Mouse (Mus musculus): ENCODE data around the gene Dld. TPM values are rescaled to one million over a fixed set of nuclear protein-coding genes. Genes with fewer than 3 reads are reported as not detected.

Gene Dld
- total RNA-seq, 2 experiments from 2014 or later, result 73.7 to 86.3 TPM

GRCm38 (mm10) chr12:31296097-31296496, 55.2 kb downstream of the Dld start:
- no peak for ATAC-seq (ENCODE audit: poor library complexity, severe bottlenecking)

GRCm38 (mm10) chr12:31295505-31295904, 55.7 kb downstream of the Dld start:
- no peak for ATAC-seq (ENCODE audit: poor library complexity, severe bottlenecking)

- ATAC-seq (ENCODE audit: poor library complexity, severe bottlenecking), result no peak
Measured at GRCm38 (mm10) chr12:31294996-31295395, 56.3 kb downstream of the Dld start.

GRCm38 (mm10) chr12:31294526-31294925, 56.7 kb downstream of the Dld start:
- ATAC-seq (ENCODE audit: poor library complexity, severe bottlenecking), result no peak

- ATAC-seq (ENCODE audit: poor library complexity, severe bottlenecking), result no peak
Measured at GRCm38 (mm10) chr12:31293361-31294142, 57.7 kb downstream of the Dld start.

GRCm38 (mm10) chr12:31290951-31291350, 60.3 kb downstream of the Dld start:
- no peak for ATAC-seq (ENCODE audit: poor library complexity, severe bottlenecking)

- no peak for ATAC-seq (ENCODE audit: poor library complexity, severe bottlenecking)
Measured at GRCm38 (mm10) chr12:31289046-31289445, 62.2 kb downstream of the Dld start.

- no peak for ATAC-seq (ENCODE audit: poor library complexity, severe bottlenecking)
Measured at GRCm38 (mm10) chr12:31283617-31284136, 67.6 kb downstream of the Dld start.

GRCm38 (mm10) chr12:31283131-31283530, 68.1 kb downstream of the Dld start:
- ATAC-seq (ENCODE audit: poor library complexity, severe bottlenecking), result no peak

- no peak for ATAC-seq (ENCODE audit: poor library complexity, severe bottlenecking)
Measured at GRCm38 (mm10) chr12:31282241-31282640, 69.0 kb downstream of the Dld start.

Other genes with a start within 250 kb of the Dld start
- gene Gm6993, start 110.7 kb downstream of the Dld start, total RNA-seq (2015), result not detected in 2 replicates
- gene Gm6993, start 110.7 kb downstream of the Dld start, total RNA-seq (2017), result not detected in 2 replicates
- 0.20 and 1.0 TPM in 2 replicates for gene Lamb1, start 86.2 kb downstream of the Dld start, total RNA-seq (2015)
- gene Lamb1, start 86.2 kb downstream of the Dld start, total RNA-seq (2017), result 2.5 and 9.6 TPM in 2 replicates
- 0.27 and 0.43 TPM in 2 replicates for gene Slc26a3, start 39.4 kb upstream of the Dld start, total RNA-seq (2015)
- 0.28 and 2.3 TPM in 2 replicates for gene Slc26a3, start 39.4 kb upstream of the Dld start, total RNA-seq (2017)
- 33.2 and 48.0 TPM in 2 replicates for gene Cbll1, start 148.2 kb upstream of the Dld start, total RNA-seq (2015)
- 4.9 and 6.3 TPM in 2 replicates for gene Cbll1, start 148.2 kb upstream of the Dld start, total RNA-seq (2017)
- not detected in 2 replicates for gene Slc26a4, start 208.5 kb upstream of the Dld start, total RNA-seq (2015)
- not detected in 2 replicates for gene Slc26a4, start 208.5 kb upstream of the Dld start, total RNA-seq (2017)